Mouse (Mus musculus): ENCODE measurements around the gene Syt7.

GRCm38 (mm10) chr19:10375260-10375659 lies 13.6 kb upstream of the Syt7 start:
- TF ChIP-seq CTCF (IDR thresholded peaks at IDR 0.05; ENCODE audit: borderline replicate concordance, insufficient read depth, low read length) (no peak), POLR2A (IDR thresholded peaks at IDR 0.05; ENCODE audit: low read depth, low read length) (no peak)
